Mouse (Mus musculus) gastrocnemius, postnatal 36 days (tissue): ENCODE measurements around the gene Tgfbr1. TPM values are rescaled to one million over a fixed set of nuclear protein-coding genes. Genes with fewer than 3 reads are reported as not detected.
A peak's percentile ranks its signal among the peaks of the same experiment; 100 is the strongest.

Experiments used
- DNase-seq, 2 experiments: peaks; one replicate each; pipeline ENCODE4 v3.0.0; 2022
- intact Hi-C: fragments of 180-260 bp; cut with DNase I; formaldehyde crosslinking; loops from one replicate; pipeline ENCODE4 v1.15.1; 2025
- total RNA-seq, 2 experiments: library from RNA; stranded (reverse); gene quantifications; 2 replicates each; pipeline ENCODE4 v1.2.3; 2021

The Tgfbr1 gene
- total RNA-seq, 2 experiments from 2014 or later, result 19.1 to 19.2 TPM

- DNase-seq, result peak in 1 of 2 experiments; percentile 39
- intact Hi-C loops, result no loop called here
Measured at GRCm38 (mm10) chr4:47407161-47407560, 54.1 kb downstream of the Tgfbr1 start.

- intact Hi-C loops, result no loop called here
- DNase-seq, result no peak
Measured at GRCm38 (mm10) chr4:47417871-47418270, 64.8 kb downstream of the Tgfbr1 start.

DNA sequence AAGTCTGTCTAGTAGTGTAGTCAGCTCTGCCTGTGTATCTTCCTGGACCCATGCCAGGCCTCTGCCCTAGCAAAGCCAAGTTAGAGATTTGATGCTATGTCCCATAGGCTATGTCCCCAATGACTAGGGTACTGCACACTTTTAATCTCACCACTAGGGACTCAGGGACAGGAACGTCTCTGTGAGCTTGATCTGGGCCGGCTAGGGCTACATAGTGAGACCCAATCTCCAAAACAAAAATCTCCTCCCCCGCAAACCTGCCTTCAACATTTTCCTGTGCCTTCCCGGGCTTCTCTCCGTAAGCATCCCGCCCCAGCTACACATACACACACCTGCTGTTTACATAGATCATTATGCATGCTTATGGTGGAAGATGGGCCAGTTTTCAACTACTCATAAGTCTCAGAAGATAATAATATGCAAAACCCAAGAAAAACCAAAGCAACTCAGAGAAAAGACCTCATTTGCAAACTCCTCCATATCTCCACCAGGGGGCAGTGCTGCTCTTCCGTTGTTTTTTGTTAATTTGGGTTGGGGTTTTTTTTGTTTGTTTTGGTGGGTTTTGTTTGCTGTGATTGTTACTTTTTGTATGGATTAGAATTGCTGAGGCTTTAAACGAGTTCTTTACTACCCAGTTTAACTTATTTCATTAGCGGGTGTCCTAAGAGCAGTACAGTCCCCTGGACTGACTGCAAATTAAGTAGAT, 66.4 kb downstream of the Tgfbr1 start:
- intact Hi-C loops, result no loop called here
- no peak for DNase-seq

DNA sequence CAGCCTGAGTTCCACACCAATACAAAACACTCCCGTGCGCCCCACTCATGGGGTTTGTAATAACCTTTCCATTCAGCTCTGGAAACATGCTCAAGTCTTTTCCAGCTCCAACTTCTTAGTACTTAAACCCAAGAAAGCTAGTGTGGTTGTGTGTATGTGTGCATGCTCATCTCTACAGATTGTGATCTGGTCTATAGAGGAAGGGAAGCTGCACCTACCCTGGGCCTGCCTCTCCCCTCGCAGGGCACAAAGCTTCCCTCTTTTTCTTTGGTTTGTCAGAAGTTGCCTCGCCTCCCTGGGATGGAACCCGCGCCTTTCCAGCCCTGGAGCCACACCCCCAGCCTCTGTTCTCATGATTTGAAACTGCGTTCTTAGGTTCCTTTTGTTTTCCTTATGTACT, 67.2 kb downstream of the Tgfbr1 start:
- no peak for DNase-seq
- intact Hi-C loops, result loop anchor here (2.0 to 10.0 kb wide), 2 partner anchors 715 to 961 kb away; no protein-coding TSS in a partner anchor

DNA sequence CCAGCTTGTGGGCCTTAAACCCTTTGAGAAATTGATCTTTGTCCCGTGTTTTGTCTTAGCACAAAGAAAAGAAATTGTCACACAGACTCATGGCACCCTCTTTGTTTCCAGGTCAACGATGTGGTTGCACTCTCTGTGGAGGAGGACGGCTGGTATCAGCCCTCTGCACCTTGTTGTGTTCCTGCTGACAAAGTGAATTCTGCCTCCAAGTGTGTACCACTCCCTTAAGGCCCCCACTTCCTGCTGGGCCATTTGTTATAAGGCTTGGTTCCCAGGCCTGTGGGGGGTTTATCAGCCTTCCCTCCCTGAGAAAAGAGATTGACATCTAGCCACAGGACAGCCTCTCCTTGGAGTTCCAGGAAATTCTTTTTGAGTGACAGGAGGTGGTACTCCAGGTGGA, 69.2 kb downstream of the Tgfbr1 start:
- intact Hi-C loops, result loop anchor here (10.0 kb wide), 1 partner anchor 713 kb away; no protein-coding TSS in a partner anchor

DNA sequence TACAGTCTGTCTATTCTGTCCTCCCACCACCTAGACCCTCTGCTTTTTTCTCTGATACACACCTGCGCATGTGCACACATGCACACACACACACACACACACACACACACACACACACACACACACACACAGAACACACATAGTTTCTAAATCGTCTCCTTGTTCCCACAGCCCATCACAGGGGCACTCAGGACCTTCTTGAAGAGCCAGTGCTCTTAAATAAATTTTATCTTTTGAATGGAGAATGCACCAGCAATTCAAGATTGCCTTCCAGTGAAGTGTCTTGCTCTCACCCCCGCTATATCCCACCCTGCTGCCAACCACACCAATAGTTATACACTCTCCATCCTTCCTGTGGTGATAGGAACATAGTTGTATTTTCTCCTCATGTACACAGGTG, 69.9 kb downstream of the Tgfbr1 start:
- DNase-seq, result no peak
- intact Hi-C loops, result loop anchor here (10.0 kb wide), 1 partner anchor 712 kb away; no protein-coding TSS in a partner anchor

More for the DNA sequence above, 69.2 kb downstream of the Tgfbr1 start:
- DNase-seq, result no peak

DNA sequence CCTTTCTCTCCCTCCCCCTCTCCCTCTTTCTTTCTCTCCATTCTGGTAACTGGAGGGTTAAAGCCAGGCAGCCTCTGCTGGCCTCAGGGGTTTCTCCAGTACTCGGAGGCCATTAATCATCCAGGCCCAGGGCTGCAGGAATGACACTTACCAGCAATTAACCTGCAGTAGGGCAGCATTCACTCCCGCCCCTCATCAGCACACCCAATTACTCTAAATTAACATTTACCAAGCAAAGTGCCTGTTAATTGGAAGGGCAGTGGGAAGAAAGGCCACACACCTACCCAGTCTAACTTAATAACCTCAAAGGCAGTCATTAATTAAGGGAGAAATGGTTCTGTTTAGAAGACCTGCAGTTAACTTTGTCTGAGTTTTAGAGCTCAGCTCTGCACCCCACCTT, 71.4 kb downstream of the Tgfbr1 start:
- no peak for DNase-seq
- intact Hi-C loops, result loop anchor here (10.0 kb wide), 1 partner anchor 710 kb away; no protein-coding TSS in a partner anchor

GRCm38 (mm10) chr4:47425247-47425830, 72.3 kb downstream of the Tgfbr1 start:
- intact Hi-C loops, result loop anchor here (10.0 kb wide), 1 partner anchor 709 kb away; no protein-coding TSS in a partner anchor
- no peak for DNase-seq

DNA sequence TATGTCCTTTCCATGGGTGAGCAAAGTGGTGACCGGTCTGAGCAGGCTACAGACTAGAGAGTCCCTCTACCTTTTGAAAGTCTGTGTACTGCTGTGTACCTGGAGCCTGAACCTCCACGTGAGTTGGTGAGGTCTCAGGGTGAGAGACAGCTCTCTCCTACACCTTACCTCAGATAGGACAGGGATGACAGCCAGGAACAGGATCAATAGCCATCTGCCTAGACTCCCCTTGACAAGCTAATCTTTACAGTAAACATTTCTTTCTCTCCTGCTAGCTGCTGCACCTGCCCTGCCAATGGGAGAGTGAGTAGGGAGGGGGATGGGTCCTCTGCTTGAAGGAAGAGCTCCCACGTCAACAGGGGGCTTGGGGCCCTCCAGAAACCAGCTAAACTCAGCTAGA, 74.6 kb downstream of the Tgfbr1 start:
- no peak for DNase-seq
- intact Hi-C loops, result loop anchor here (10.0 kb wide), 1 partner anchor 707 kb away; no protein-coding TSS in a partner anchor

- intact Hi-C loops, result loop anchor here (10.0 kb wide), 2 partner anchors 624 to 764 kb away; no protein-coding TSS in a partner anchor
Measured at GRCm38 (mm10) chr4:47430557-47430956, 77.5 kb downstream of the Tgfbr1 start.

DNA sequence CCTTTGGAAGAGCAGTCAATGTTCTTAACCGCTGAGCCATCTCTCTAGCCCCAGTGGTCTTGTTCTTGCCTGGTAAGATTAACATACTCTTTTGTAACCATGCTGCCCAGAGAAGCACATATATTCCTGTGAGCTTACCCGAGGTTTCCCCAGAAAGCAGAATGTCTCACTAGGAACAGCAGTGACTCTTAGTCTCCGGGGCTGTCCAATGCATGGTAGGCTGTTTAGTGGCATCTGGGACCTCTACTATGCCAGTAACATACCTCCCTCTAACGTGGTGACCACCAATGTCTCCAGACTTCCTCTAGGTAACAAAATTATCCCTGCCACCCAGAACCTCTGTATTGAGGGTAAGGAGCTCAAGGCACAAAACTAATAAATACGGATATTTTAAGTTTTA, 78.1 kb downstream of the Tgfbr1 start:
- no peak for DNase-seq
- intact Hi-C loops, result loop anchor here (10.0 kb wide), 2 partner anchors 624 to 764 kb away; no protein-coding TSS in a partner anchor

More at GRCm38 (mm10) chr4:47430557-47430956, 77.5 kb downstream of the Tgfbr1 start:
- DNase-seq, result no peak

GRCm38 (mm10) chr4:47432766-47433165, 79.7 kb downstream of the Tgfbr1 start:
- intact Hi-C loops, result loop anchor here (10.0 kb wide), 2 partner anchors 622 to 762 kb away; no protein-coding TSS in a partner anchor
- no peak for DNase-seq

DNA sequence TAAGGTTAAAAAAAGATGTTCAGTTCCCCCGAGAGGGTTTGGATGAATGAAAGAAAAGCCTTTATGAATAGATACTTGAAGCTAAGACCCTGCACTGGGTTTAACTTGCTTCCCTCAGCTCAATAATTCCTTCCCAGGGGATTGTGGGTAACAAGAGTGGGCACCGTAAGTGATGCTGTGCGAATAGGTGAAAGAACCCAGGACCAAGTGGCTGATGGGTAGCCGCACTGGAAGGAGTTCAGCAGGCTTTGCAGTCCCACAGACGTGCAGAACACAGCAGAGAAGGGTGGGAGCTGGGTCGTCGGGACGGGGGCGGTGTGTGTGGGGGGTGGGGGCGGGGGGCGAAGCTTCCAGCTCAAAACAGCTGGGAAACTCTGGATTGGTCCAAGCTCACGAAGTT, 82.1 kb downstream of the Tgfbr1 start:
- intact Hi-C loops, result loop anchor here (5.0 to 10.0 kb wide), 4 partner anchors 37 to 760 kb away; partner anchors contain the start of genes Alg2 and Sec61b
- DNase-seq, result no peak

- intact Hi-C loops, result loop anchor here (5.0 to 10.0 kb wide), 4 partner anchors 37 to 759 kb away; partner anchors contain the start of genes Alg2 and Sec61b
- no peak for DNase-seq
Measured at GRCm38 (mm10) chr4:47435566-47436360, 82.7 kb downstream of the Tgfbr1 start.

GRCm38 (mm10) chr4:47437365-47438340, 84.6 kb downstream of the Tgfbr1 start:
- peak; percentile 75 to 78 for DNase-seq
- intact Hi-C loops, result loop anchor here (2.0 to 10.0 kb wide), 5 partner anchors 35 to 757 kb away; partner anchors contain the start of genes Alg2 and Sec61b

DNA sequence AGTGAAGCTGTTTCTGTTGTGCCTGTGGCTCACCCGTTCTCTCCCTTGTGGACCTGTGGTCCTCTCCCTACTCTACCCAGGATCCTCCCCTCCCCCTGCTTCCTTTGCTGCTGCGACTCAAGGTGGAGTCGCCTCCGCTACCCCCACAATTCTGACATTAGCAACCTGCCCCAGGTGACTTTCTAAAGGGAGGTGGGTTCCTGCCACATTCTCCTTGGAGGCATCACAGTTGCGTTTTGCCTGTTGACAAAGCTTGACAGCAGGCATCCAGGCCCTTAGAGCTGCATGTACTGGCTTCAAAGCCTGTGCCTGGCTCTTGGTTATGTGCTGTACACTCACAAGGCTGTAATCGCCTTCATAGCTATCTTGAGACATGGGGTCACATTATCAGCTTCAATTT, 85.9 kb downstream of the Tgfbr1 start:
- intact Hi-C loops, result loop anchor here (2.0 to 10.0 kb wide), 5 partner anchors 33 to 756 kb away; partner anchors contain the start of genes Alg2 and Sec61b
- DNase-seq, result no peak

DNA sequence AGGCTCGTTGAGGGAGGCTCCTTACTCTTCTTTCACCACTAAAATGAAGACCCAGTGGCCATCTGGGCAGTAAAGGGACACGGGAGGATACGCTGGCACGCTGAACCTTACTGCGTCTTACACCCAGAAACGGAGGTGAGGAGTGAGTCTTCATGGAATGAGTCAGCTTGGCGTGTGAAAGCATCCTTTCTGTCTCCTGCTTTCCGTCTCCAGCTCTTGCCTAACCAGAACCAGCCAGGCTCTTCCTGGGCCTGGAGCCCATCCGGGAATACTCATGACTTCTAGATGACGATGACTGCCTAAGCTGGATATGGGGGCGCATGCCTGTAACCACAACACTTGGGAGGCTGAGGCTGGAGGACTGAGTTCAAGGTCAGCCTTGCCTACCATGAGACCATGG, 87.9 kb downstream of the Tgfbr1 start:
- intact Hi-C loops, result no loop called here

DNA sequence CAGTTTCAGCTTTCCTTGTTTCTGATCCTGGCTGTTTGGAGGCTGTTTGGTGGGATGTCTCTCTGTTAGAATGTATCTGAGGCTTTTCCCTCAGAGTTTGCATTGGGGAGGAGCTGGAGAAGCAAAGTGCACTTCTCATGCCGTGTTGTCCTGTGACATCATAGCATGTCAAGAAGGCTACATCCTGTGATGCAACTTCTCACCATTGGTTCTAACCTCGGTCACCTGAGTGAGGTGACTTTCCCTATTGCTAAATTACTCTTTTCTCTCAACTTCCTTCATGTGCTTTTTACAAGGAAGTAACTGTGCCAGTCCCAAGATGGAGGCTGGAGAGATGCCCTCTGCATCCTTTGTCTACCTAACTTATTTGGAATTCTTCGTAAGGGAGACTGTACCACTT, 95.5 kb downstream of the Tgfbr1 start:
- intact Hi-C loops, result no loop called here
- DNase-seq, result no peak

More for the DNA sequence above, 87.9 kb downstream of the Tgfbr1 start:
- no peak for DNase-seq

DNA sequence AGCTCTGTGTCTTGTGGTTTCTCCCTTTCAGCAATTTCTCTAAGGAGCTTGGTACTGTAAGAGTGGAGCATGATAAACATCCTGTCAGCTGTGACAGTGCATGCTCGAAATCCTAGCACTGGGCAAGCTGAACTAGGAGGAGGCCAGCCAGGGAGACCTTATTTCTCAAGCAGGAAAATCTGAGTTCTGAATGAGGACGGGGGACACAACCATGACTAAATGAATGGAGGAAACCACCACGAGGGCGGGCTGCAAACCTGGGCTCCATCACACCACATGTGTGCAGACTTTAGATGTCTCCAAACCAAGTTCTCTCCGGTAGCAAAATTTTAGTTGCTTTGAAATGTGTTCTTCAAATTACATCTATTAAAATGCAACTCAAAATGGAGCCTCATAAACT, 96.1 kb downstream of the Tgfbr1 start:
- intact Hi-C loops, result no loop called here
- DNase-seq, result no peak
